Mouse (Mus musculus): ENCODE results near the gene Pycr2.
A peak's percentile ranks its signal among the peaks of the same experiment; 100 is the strongest.
"Not testable (repeated sequence)": the region's sequence is repeated elsewhere in the genome, so short reads cannot be mapped to it uniquely, and the experiment has no call there.

Gene Pycr2

GRCm38 (mm10) chr1:180905307-180905706, 1.2 kb downstream of the Pycr2 start:
- no peak for DNase-seq (ENCODE audit: low read depth, low spot score)

- no peak for DNase-seq (ENCODE audit: low read depth, low spot score)
These were observed 1.8 kb downstream of the Pycr2 start for GRCm38 (mm10) chr1:180905876-180906275.

GRCm38 (mm10) chr1:180906461-180907147, 2.5 kb downstream of the Pycr2 start:
- DNase-seq (ENCODE audit: low read depth, low spot score) = no peak

DNA sequence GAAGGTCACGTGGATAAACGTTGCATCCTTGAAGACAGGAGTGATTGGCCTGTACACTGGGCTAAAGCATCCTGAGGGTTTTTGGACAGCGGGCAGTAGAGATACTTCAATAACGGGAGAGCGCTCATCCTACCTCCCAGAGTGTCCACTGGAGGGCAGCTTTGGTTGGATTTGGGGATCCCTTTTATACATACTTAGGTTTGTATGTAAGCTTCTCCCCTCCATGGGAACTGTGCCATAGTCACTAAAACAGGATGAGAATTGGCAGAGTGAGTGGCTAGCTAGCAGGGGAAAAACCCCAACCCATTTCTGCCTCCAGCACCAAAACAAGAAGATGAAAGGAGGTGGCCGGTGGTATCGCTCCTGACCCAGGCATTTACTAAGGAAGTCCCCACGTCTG, 7.0 kb downstream of the Pycr2 start:
- DNase-seq (ENCODE audit: low read depth, low spot score) = no peak

- DNase-seq (ENCODE audit: low read depth, low spot score) = no peak
These were observed 7.7 kb downstream of the Pycr2 start for GRCm38 (mm10) chr1:180911653-180912287.

- DNase-seq (ENCODE audit: low read depth, low spot score) = no peak
These were observed 8.7 kb downstream of the Pycr2 start for GRCm38 (mm10) chr1:180912792-180913191.

- no peak for DNase-seq (ENCODE audit: low read depth, low spot score)
These were observed 9.7 kb downstream of the Pycr2 start for GRCm38 (mm10) chr1:180913797-180914196.

DNA sequence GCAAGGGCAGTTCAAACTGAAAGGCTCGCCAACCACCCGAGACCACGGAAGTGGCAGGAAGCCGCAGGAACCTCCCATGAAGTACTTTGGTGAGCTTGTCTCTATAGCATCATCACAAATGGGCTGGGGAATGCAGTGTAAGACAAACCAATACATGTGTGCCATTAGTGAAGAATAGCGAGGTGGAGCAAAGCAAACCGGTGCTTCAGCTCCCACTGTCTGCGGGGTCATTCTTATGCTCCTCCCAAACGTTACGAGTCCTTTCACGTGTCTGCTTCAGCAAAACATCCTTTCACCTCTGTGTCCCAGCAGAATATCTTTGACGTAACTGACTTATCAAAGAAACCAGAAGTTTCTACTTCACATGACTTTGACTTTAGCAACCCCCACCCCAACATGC, 12.3 kb downstream of the Pycr2 start:
- no peak for DNase-seq (ENCODE audit: low read depth, low spot score)

DNA sequence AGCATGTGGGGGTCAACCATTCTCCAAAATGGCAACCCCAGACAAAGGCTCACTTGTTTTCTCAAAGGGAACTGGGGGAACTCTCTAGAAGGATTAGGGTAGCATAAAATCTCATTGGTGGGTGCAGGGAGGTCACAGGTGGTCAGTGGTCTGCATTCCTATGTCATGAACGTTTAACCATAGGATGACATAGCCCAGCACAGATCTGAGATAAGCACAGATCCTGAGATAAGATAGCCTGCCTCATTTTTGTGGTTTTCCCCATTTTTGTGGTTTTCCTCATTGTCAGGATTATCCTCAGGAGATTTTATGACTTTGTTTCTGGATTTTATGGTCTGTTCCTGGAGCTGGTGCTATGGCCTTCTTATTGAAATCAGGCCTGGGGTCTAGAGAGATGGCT, 13.0 kb downstream of the Pycr2 start:
- DNase-seq (ENCODE audit: low read depth, low spot score) = no peak

GRCm38 (mm10) chr1:180919686-180920085, 15.6 kb downstream of the Pycr2 start:
- DNase-seq (ENCODE audit: low read depth, low spot score) = peak; percentile 58

- DNase-seq (ENCODE audit: low read depth, low spot score) = no peak
These were observed 18.4 kb downstream of the Pycr2 start for GRCm38 (mm10) chr1:180922273-180923048.

- DNase-seq (ENCODE audit: low read depth, low spot score) = peak; percentile 90
These were observed 20.6 kb downstream of the Pycr2 start for GRCm38 (mm10) chr1:180924737-180925136.

DNA sequence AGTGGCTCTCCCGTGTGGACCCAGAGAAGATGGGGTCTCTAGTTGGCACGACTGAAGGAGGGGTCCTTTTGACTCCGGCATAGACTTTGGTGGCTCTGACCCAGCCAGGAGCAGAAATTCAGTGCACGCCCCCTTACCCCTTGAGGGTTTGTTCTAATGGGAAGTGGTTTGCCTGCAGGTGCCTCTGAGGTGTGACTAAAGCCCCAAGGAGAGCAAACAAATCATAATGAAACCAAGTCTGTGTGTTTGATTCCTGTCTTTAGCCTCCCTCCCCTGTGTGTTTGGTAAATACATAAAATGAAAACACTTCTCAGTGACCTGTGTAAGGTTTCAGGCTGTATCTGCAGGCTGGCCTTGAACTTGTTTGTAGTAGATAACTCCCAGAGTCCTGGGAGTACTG, 22.2 kb downstream of the Pycr2 start:
- no peak for DNase-seq (ENCODE audit: low read depth, low spot score)

DNA sequence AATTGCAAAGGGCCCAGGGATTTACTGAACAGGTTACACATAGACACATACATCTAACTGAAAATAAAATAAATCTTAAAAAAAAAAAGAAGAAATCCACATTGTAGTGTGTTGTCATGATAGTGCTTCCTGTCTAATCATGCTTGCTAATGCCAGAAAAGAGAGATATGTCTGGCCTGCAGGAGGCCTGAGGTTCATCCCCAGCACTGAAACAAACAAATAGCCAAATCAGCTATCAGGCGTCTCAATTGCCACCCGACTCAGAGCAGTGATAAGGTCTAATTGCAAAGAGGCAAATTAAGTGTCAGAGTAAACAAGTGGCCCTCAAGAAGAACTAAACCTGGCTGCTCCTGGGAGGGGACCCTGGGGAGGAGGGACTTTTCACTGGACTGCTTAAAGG, 25.5 kb downstream of the Pycr2 start:
- DNase-seq (ENCODE audit: low read depth, low spot score) = no peak

DNA sequence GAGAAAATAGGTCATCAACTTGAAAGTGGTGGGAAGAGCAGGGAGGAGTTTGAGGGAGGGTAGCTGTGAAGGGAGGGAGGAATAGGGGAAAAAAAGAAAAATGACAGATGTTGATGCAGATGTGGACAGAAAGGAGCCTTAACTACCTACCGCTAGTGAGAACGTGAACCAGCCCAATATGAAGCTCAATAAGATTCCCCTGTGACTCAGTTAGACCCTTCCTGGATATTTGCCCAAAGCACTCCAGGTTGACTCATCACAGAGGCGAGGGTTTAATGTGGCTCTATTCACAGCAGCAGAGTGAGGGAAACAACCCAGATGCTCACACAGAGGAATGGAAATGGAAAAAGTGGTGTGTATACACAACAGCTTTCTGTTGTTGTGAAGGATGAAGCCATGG, 27.0 kb downstream of the Pycr2 start:
- DNase-seq (ENCODE audit: low read depth, low spot score) = no peak

DNA sequence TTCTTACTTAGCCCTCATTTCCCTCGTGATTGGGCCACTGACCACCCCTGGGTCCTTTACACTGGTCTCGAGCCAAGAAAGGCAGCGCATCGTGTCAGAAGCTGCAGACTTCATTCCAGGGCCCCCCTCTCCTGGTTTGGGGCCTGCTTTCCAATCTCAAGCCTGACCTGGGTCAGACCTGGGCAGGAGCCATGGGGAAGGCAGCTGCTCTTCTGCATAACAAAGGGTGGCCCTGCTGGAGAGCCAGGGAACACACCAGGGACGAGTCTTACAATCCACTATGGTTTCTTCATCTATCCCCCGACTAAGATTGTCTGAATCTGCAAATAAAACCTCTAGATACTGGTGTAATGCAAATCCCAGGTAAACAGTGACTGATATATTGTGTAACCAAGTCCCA, 29.6 kb downstream of the Pycr2 start:
- no peak for DNase-seq (ENCODE audit: low read depth, low spot score)

DNA sequence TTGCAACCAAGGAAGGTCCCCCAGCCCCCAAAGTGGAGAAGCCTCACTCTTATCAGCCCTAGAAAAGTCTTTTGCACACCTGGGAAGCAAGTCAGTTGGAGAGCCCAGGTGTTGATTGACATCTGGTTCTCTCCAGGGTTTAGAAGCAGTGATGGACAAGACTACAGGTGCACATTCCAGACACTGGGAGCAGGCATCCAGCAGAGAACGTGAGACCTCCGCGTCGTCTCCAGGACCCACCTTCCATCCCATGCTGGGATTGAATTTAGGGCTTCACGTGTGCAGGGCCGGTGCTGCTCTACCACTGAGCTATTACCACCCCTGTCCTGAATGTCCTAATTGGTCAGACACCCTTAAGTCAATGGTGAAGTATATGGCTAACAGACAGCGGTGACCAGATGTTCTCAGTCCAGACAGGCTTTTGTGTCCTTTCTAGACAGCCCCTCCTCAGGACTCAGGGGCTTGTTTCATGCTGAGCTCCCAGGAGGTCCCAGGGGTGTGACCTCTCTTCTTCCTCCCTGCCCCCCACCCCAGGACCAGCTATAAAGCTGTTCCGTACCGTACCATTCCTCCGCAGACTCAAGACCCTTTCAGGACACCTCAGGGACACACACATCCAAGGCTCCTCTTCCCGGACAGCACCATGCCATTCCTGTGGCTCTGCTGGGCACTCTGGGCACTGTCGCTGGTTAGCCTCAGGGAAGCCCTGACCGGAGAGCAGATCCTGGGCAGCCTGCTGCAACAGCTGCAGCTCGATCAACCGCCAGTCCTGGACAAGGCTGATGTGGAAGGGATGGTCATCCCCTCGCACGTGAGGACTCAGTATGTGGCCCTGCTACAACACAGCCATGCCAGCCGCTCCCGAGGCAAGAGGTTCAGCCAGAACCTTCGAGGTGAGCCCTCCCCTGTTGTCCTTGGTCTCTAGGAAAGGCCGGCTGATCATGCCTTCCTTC, 30.6 kb downstream of the Pycr2 start, which contains the start of gene Lefty1:
Gene Lefty1 (plus strand): TSS at position 556 of the 953 bp plus-strand sequence.
- DNase-seq (ENCODE audit: low read depth, low spot score) = no peak

DNA sequence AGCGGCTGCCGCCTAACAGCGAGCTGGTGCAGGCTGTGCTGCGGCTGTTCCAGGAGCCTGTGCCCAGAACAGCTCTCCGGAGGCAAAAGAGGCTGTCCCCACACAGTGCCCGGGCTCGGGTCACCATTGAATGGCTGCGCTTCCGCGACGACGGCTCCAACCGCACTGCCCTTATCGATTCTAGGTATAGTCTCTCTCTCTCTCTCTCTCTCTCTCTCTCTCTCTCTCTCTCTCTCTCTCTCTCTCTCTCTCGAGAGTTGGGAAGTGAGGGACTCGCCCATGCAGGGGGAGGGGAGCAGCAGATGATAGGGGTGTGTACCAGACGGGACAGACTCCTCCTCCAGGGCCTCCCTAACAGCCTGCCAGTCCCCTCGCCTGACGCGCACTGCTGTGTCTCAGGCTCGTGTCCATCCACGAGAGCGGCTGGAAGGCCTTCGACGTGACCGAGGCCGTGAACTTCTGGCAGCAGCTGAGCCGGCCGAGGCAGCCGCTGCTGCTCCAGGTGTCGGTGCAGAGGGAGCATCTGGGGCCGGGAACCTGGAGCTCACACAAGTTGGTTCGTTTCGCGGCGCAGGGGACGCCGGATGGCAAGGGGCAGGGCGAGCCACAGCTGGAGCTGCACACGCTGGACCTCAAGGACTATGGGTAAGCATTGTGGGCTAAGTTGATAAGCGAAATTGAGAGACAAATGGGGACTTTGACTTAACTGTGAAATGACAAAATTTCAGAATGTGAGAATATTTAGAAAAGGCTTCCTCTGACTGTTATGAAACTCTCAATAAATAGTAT, 32.7 kb downstream of the Pycr2 start:
- not testable (repeated sequence) for DNase-seq (ENCODE audit: low read depth, low spot score)

DNA sequence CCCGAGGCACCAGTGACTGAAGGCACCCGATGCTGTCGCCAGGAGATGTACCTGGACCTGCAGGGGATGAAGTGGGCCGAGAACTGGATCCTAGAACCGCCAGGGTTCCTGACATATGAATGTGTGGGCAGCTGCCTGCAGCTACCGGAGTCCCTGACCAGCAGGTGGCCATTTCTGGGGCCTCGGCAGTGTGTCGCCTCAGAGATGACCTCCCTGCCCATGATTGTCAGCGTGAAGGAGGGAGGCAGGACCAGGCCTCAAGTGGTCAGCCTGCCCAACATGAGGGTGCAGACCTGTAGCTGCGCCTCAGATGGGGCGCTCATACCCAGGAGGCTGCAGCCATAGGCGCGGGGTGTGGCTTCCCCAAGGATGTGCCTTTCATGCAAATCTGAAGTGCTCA, 33.5 kb downstream of the Pycr2 start:
- DNase-seq (ENCODE audit: low read depth, low spot score) = not testable (repeated sequence)

GRCm38 (mm10) chr1:180938781-180939180, 34.7 kb downstream of the Pycr2 start:
- DNase-seq (ENCODE audit: low read depth, low spot score) = not testable (repeated sequence)
